Mouse (Mus musculus) thymus, adult 2 months (tissue): Measurements from ENCODE around the gene Btbd11.

Experiments used
- CTCF ChIP-seq: fragments of 200-500 bp; IDR thresholded peaks from 2 replicates; pipeline ENCODE4 v1.5.1; 2012; ENCODE audit warnings: mild to moderate bottlenecking, control low read depth, low read length, moderate library complexity, borderline replicate concordance; ENCODE audit not compliant: control insufficient read depth, poor library complexity, insufficient read depth; ENCODE audit errors: extremely low read depth
- POLR2A ChIP-seq: fragments of 200-500 bp; IDR thresholded peaks from 2 replicates; pipeline ENCODE4 v1.6.1; 2012; ENCODE audit warnings: mild to moderate bottlenecking, low read length, control low read depth, moderate library complexity; ENCODE audit not compliant: control insufficient read depth, poor library complexity, insufficient read depth; ENCODE audit errors: extremely low read depth

DNA sequence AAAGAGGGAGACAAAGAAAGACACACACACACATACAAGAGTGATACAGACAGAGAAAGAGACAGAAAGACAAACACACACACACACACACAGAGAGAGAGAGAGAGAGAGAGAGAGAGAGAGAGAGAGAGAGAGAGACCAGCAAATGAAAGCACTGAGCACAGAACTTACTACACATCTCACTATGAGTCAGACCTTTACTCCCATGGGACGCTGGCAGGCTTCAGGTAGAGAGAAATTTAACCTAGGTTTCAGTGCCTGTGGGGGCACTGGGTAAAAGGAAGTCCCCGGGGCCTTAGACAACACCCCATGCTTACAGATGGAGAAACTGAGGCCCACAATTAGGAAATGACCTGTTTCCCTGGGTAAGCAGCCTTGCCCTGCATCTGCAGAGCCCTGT, 61.3 kb downstream of the Btbd11 start:
- TF ChIP-seq POLR2A (no peak), CTCF (no peak)
